Mouse (Mus musculus): ENCODE measurements around the gene Tex26. TPM values are rescaled to one million over a fixed set of nuclear protein-coding genes. Genes with fewer than 3 reads are reported as not detected.

Tex26 gene
- polyA plus RNA-seq, 1 experiment = not detected

DNA sequence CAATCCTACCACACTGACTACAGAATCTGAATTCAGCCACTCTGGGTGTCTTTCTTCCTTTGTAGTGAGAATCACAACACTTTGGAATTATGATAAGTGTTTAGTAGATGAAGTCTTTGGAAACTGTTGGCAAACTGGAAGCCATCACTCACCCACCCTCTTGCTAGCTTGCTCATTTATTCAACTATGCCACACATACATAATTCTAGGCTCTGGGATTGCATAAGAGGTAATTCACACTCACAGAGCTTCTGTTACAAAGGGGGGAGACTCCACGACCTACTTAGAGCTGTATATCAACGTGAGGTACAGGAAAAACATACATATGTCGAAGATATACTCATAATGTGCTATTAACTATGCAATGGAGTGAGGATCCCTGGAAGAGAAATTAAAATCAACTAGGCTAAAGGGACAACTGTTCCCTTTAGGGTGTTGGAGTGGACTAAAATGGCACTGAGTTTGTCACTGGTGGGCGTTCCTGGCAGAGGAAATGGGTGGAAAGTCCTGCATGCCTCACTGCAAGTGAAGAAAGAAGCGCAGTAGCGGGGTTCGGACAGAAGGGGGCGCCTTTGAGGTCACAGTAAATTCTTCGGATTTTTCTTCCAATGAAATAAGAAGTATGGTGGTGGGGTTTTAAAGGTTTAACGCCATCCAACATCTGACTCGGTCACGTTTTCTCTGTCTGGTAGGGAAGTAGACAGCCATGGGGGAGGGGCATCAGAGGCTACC, 44.0 kb downstream of the Tex26 start:
- no peak overlapping the region for H3K27ac ChIP-seq (ENCODE audit: control insufficient read depth, insufficient read depth, low read depth, low read length, poor library complexity)
- H3K4me3 ChIP-seq (replicated peaks; ENCODE audit: control insufficient read depth, low read depth, low read length) = no peak overlapping the region
- TF ChIP-seq POLR2A (IDR thresholded peaks at IDR 0.05; ENCODE audit: borderline replicate concordance, control insufficient read depth, low read depth, low read length) (no peak), CTCF (IDR thresholded peaks at IDR 0.05; ENCODE audit: control insufficient read depth, insufficient read depth, low read length) (peak; percentile 38; the same call in 1 of the 2 replicates)
- 58% methylated on average over 12 of the region's 12 CpGs for WGBS
- no peaks in the 10 kb centered on the region for H3K4me1 ChIP-seq (ENCODE audit: control insufficient read depth, insufficient read depth, low read length)

DNA sequence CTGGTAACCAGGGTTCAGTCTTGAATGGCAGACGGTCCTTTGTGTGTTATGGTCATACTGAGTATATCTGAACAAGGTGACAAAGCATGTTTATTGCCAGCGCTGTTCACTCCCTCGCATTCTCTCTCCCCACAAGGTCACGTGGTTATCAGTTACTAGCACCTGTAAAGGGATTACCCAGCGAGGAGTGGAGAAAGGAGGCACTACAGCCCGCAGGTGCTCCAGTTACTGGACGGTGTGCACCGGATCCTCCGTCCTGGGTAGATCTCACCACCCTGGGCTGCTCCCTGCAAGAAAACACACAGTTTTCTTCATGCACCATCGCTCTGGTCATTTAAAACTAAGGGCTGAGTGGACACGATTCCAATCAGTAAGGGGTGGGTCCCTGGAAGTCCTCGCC, 44.8 kb downstream of the Tex26 start:
- 77% methylated on average over 12 of the region's 12 CpGs for WGBS
- no peak for TF ChIP-seq CTCF (IDR thresholded peaks at IDR 0.05; ENCODE audit: control insufficient read depth, insufficient read depth, low read length)
- no peak for TF ChIP-seq POLR2A (IDR thresholded peaks at IDR 0.05; ENCODE audit: borderline replicate concordance, control insufficient read depth, low read depth, low read length)
- H3K27ac ChIP-seq (ENCODE audit: control insufficient read depth, insufficient read depth, low read depth, low read length, poor library complexity) = no peak overlapping the region
- H3K4me1 ChIP-seq (ENCODE audit: control insufficient read depth, insufficient read depth, low read length) = no peaks in the 10 kb centered on the region
- H3K4me3 ChIP-seq (replicated peaks; ENCODE audit: control insufficient read depth, low read depth, low read length) = no peak overlapping the region

DNA sequence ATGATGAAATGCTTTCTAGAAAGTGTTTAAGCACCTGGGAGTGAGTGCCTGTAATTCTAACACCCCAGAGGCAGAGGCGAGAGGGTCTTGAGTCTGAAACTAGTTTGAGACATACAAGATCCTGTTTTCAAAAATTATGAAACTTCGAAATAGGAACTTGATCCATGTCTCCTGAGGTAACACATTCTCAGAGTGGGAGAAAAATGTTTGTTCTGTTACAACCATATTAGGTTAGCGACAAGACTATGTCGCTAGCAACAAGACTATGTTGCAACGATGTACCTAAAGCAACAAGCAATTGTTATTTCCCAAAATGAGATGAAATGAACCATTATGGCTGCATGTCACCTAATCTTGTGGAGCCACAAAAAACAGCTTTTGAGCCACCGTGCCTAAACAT, 46.0 kb downstream of the Tex26 start:
- Histone ChIP-seq H3K4me1 (ENCODE audit: control insufficient read depth, insufficient read depth, low read length) (no peaks in the 10 kb centered on the region), H3K27ac (ENCODE audit: control insufficient read depth, insufficient read depth, low read depth, low read length, poor library complexity) (no peak overlapping the region), H3K4me3 (replicated peaks; ENCODE audit: control insufficient read depth, low read depth, low read length) (no peak overlapping the region)
- WGBS = 68% methylated on average over 6 of the region's 6 CpGs
- no peak for TF ChIP-seq POLR2A (IDR thresholded peaks at IDR 0.05; ENCODE audit: borderline replicate concordance, control insufficient read depth, low read depth, low read length)
- no peak for TF ChIP-seq CTCF (IDR thresholded peaks at IDR 0.05; ENCODE audit: control insufficient read depth, insufficient read depth, low read length)

DNA sequence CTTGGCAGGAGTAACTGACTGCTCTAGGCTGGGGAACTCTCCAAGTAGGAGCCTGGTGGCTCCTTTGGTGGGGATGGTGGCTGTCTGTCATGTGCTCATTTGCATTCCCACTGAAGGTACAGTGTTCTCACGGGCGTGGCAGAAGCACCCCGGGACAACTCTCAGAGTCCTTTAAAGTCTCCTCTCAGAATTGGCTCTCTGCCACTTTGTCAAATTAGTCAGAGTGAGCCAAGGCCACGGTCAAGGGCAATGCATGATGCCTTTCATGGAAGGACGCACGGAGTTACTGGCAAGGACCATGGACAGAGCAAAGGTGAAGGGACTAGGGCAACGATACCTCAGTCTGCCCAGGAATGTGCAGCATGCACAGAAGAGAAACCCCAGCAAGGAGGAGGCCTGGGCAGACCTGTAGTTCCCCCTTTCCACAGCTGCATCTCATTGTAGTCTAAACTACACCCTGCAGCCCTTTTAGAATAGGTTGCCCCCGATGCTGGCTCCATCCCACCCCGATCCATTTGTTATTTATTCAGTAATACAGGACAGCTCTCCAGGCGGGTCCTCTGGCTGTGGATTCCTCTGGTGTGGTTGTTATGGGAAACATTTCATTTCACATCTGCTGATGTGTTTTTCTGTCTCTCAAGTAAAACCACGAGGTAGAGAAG, 49.0 kb downstream of the Tex26 start:
- no peak for TF ChIP-seq POLR2A (IDR thresholded peaks at IDR 0.05; ENCODE audit: borderline replicate concordance, control insufficient read depth, low read depth, low read length)
- no peak for TF ChIP-seq CTCF (IDR thresholded peaks at IDR 0.05; ENCODE audit: control insufficient read depth, insufficient read depth, low read length)
- no peak overlapping the region for H3K27ac ChIP-seq (ENCODE audit: control insufficient read depth, insufficient read depth, low read depth, low read length, poor library complexity)
- WGBS = 56% methylated on average over 11 of the region's 11 CpGs
- no peak overlapping the region for H3K4me3 ChIP-seq (replicated peaks; ENCODE audit: control insufficient read depth, low read depth, low read length)
- H3K4me1 ChIP-seq (ENCODE audit: control insufficient read depth, insufficient read depth, low read length) = no peaks in the 10 kb centered on the region

DNA sequence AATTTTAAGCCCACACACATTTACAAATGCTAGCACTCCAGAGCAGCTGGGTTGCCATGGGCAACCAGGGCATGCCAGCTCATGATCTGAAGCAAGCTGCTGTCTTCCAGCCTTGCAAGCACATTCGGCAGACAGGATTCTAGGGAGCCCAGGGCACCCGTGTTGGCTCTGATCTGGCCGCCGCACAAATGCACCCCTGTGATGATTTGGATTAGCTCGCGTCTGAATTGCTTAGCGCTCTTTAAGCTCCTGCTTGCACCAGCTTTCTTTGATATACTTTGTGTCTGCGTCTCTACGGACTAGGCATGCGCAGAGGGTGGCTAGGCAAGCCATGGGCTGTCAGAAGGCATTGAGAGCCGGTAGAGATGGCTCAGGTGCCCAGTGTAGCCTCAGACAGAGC, 49.7 kb downstream of the Tex26 start:
- no peak overlapping the region for H3K27ac ChIP-seq (ENCODE audit: control insufficient read depth, insufficient read depth, low read depth, low read length, poor library complexity)
- no peaks in the 10 kb centered on the region for H3K4me1 ChIP-seq (ENCODE audit: control insufficient read depth, insufficient read depth, low read length)
- TF ChIP-seq CTCF (IDR thresholded peaks at IDR 0.05; ENCODE audit: control insufficient read depth, insufficient read depth, low read length) (no peak), POLR2A (IDR thresholded peaks at IDR 0.05; ENCODE audit: borderline replicate concordance, control insufficient read depth, low read depth, low read length) (no peak)
- no peak overlapping the region for H3K4me3 ChIP-seq (replicated peaks; ENCODE audit: control insufficient read depth, low read depth, low read length)
- 85% methylated on average over 11 of the region's 11 CpGs for WGBS

DNA sequence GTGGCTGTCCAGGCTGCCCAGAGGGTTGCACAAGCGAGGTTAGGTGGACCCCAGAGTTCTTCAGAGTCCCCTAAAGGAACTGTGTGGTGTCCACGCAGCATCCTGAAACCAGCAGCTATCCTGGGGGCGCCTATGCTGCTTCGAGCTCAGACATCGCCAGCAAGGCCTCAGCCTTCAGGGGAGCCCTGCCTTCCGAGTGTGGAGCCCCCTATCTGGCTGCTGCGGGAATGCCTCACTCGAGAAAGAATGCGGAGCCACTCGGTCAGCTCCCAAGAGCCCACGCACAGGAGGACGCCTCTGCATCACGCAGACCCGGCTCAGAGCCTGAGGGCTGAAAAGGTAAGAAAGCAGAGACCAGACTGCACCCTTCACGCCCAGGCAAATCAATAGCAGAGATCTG, 50.8 kb downstream of the Tex26 start:
- TF ChIP-seq CTCF (IDR thresholded peaks at IDR 0.05; ENCODE audit: control insufficient read depth, insufficient read depth, low read length) (no peak), POLR2A (IDR thresholded peaks at IDR 0.05; ENCODE audit: borderline replicate concordance, control insufficient read depth, low read depth, low read length) (no peak)
- 83% methylated on average over 15 of the region's 15 CpGs for WGBS
- H3K4me3 ChIP-seq (replicated peaks; ENCODE audit: control insufficient read depth, low read depth, low read length) = no peak overlapping the region

DNA sequence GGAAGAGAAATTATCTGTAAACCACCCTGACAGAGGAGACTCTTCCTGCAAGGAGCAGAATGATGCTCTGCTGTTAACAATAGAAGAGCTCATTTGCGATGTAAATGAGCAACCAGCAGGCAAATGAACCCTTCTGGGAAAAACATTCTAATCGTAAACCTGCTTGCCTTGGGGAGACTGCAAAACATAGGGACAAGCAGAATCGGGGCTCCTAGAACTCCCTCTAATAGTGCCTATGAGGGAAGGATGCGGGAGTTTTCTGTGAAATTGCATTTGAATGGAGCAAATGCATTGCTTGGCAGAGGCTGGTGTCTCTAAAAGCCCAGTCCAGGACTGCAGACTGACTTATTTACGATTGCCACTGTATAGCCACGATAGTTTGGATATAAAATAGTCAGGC, 56.2 kb downstream of the Tex26 start:
- 77% methylated on average over 6 of the region's 6 CpGs for WGBS
- no peak overlapping the region for H3K27ac ChIP-seq (ENCODE audit: control insufficient read depth, insufficient read depth, low read depth, low read length, poor library complexity)
- H3K4me3 ChIP-seq (replicated peaks; ENCODE audit: control insufficient read depth, low read depth, low read length) = no peak overlapping the region

More for the DNA sequence above, 50.8 kb downstream of the Tex26 start:
- Histone ChIP-seq H3K4me1 (ENCODE audit: control insufficient read depth, insufficient read depth, low read length) (no peaks in the 10 kb centered on the region), H3K27ac (ENCODE audit: control insufficient read depth, insufficient read depth, low read depth, low read length, poor library complexity) (no peak overlapping the region)

DNA sequence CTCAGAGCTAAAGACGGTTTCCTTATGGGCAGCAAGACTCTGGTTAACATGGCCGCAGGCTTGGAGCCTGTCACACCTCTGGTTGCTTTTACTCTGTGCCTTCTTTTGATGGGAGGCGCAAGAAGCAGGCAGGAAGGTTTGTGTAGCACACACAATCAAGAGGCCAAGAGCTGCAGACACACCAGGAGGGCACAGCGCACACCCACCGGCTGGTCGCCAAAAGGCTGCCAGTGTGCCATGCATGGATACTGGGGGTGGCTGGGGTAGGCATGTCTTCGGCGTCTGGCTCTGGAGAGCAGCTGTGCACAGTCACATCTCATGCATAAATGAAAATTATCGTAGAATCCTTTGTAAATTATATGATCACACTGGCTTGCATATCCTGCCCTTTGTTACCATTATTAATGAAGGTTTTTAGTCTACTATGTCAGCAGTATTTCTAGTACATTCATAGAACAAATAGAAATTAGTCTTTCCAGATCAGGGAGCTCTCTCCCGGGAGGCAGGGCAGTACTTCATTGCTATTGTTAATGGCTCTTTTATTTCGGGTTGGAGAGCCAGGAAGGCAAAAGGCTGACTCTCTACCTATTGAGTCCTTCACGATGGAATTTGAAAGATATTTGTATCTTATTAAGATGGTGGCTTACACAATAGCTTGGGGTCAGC, 57.1 kb downstream of the Tex26 start:
- H3K4me1 ChIP-seq (ENCODE audit: control insufficient read depth, insufficient read depth, low read length) = no peaks in the 10 kb centered on the region
- WGBS = 80% methylated on average over 12 of the region's 12 CpGs
- TF ChIP-seq POLR2A (IDR thresholded peaks at IDR 0.05; ENCODE audit: borderline replicate concordance, control insufficient read depth, low read depth, low read length) = no peak
- TF ChIP-seq CTCF (IDR thresholded peaks at IDR 0.05; ENCODE audit: control insufficient read depth, insufficient read depth, low read length) = no peak
- no peak overlapping the region for H3K27ac ChIP-seq (ENCODE audit: control insufficient read depth, insufficient read depth, low read depth, low read length, poor library complexity)
- H3K4me3 ChIP-seq (replicated peaks; ENCODE audit: control insufficient read depth, low read depth, low read length) = no peak overlapping the region

More for the DNA sequence above, 56.2 kb downstream of the Tex26 start:
- TF ChIP-seq CTCF (IDR thresholded peaks at IDR 0.05; ENCODE audit: control insufficient read depth, insufficient read depth, low read length) (no peak), POLR2A (IDR thresholded peaks at IDR 0.05; ENCODE audit: borderline replicate concordance, control insufficient read depth, low read depth, low read length) (no peak)
- H3K4me1 ChIP-seq (ENCODE audit: control insufficient read depth, insufficient read depth, low read length) = no peaks in the 10 kb centered on the region

Measured in bone marrow, adult 2 months (tissue).